Mouse (Mus musculus) kidney, postnatal 4 days (tissue): Measurements from ENCODE around the gene Gm42791.

Source experiments
- DNase-seq, 2 experiments: peaks; one replicate each; pipeline ENCODE4 v3.0.0; 2021; ENCODE audit warnings: mixed read lengths in 2 of 2

The Gm42791 gene

DNA sequence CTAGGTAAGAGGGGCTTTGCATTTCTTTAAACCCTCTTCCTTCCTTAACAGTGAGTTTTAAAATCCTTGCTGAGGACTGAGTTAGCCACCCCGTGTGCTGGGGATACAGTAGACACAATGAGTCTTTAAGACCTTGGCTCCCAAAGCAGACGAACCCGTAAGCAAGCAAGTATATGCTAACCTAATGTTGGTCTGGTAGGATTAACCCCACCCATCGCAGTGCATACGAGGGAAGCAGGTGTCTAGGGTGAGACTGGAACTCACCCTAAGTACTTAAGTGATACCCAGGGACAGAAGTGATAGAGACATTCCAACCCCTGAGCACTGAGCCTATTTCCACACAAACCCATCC, 12.3 kb upstream of the Gm42791 start:
- no peak for DNase-seq

DNA sequence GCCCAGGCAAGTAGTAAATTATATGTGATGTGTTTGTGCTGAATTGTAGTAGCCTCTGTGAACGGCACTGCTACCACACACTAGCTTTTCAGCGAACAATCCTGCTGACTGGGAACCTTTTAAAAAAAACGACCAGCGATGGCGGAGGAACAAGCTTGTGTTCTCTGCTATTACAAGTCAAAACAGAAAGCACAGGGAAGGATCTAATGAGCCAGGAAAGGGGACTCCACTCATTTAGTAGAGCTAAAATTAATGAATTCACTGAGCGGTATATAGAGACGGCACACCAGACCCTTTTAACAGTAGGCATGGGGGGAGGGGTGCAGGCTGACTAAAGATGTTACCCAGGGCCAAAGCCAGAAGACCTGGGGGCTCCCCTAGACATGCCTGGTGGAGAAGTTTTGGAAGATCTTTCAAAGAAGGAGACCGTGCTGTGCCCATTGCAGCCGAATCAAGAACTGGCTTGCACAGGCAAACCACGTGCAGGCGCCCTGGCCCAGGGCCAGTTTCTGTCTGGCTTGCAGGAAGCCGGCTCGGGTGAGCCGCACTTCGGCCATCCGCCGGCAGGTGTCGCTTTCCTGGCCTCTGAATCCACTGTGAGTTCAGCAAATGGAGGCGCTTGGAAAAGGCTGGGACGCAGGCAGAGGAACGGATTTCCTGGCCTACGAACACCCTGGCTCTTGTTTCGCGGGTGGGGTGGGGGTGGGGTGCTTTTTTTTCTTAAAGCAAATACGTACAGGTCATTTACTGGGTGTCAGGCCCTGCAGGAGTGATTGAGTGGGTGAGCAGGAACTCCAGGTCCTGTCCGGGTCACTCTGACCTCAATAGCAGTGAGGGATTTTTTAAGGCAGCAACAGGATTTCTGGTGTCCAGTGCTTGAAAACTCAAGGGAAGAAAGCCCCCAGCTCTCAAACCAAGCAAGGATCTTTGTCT, 11.7 kb upstream of the Gm42791 start:
- peak; percentile 100 for DNase-seq

DNA sequence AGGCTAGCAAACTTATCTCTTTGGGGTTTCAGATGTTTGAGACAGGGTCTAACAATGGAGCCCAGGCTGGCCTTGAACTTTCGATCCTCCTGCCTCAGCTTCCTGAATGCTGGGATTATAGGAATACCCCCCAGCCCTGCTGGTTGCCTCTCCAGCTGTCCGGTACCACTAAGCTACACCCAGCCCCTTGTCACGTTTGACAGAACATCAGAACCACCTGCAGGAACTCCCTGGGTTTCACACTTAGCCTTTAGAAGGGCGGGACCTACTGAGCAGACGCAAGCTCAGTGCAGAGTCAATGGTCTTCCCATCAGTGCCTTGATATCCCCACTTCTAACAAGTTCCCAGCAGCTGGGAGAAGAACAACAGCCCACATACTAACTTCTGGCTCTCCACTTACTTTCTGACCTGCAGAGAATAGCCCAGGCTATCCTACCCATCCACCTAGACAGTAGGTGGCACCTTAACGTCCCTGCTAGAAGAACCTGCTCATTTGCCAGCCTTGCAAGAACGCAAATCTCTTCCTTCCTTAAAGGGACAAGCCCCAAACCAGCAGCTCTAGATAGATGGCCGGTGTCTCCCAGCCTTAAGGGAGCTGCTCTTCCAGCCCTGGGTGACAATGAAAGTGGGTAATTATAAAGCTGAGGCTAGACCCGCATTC, 10.9 kb upstream of the Gm42791 start:
- DNase-seq = no peak

DNA sequence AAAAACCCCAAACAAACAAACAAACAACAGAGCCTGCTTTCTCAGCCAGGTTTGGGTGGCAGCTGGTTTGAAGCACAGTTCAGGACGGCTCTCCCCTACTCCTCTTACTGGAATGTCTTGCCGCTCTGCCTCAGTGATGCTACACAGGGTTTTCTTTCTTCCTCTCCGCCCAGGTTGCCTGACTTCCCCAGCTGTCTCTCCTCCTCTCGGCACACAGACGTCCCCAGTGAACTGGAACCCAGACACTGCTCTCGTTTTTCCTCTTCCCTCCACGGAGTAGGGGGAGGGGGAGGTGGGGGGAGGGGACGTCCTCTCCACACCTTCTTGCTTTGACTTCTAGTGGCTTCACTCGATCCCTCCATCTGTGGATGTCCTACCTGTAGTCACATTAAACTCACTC, 10.1 kb upstream of the Gm42791 start:
- peak; percentile 31 to 37 for DNase-seq

DNA sequence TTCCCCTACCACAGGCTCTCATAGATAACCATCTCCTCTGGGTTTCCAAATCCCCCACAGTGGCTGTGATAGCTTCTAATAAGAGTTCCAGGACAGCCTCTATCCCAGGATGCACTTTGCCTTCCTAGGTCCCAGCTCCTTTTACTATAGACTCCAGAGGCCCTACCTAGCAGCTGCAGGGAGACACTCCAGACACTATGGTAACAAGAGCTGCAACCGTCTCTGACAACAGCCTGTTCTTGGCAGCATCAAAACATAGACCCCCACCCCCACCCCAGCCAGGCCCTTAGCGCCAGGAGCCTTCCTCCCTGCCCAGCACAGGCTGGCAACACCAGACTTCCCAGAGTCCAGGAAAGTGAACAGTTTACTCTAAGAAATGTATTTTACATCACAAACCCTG, 8.2 kb upstream of the Gm42791 start:
- DNase-seq = no peak

DNA sequence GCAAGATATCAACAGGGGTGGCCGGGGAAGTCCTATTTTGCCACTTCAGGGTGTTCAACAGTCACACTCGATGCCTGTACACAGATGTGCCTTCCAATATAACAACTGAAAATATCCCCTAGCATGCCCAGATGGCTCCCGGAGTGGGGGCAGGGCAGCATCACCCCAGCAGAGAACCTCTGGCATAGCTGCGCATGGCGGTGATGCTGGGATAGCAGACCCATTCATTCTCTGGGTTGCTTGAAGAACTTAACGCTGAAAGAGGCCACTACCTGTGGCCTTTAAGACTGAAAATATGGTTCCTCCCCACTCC, 7.8 kb upstream of the Gm42791 start:
- peak; percentile 53 to 71 for DNase-seq

DNA sequence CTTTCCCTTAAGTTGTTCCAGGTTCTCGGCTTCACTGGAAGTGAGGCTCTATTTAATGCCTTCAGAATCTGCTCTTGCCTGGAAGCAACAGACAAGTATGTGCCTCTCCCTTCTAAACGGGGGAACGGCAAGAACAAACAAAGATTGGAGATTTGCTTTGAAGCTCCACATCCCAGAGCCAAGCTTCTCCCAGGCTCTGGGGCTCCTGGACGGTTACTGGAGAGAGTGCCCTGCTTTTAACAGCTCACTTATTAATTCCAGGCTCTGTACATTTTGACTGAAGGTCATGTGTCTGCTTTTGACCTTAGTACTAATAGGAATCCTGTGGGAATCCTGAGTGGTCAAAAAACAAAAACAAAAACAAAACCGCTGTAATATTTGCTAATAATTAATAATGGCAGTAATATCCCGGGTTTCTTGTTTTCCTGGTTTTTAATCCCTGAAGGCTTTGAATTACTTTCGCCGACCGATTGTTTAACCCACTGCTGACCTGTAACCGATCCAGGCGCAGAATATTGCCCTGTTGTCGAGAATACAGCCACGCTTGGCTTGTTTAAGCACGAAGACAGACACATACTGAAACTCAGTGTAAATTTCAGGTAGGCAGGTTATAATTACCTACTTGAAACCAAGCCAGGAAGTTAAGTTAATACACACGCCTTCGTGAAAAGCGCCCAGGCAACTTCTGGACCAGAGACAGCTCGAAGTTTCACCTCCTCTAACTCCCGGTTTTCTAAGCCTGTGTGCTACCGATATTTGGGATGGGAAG, 7.3 kb upstream of the Gm42791 start:
- peak; percentile 27 to 45 for DNase-seq

DNA sequence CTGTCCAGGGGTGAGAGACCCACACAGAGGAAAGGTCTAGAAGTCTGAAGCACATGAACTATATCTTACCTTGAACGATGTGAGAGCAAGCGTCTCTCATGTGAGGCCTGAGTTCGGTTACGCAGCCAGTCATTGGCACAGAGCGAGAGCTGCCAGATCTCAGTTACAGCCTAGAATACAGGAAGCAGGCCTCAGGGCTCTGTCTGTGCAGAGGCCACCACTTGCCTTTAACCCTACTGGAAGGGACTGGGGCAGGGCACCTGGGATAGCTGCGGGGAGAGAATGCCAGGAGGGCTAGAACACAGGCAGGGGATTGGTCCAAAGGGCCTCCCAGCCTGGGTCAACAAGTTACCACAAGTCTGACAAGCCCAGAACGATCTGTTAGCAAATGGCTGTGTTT, 4.9 kb upstream of the Gm42791 start:
- DNase-seq = no peak

DNA sequence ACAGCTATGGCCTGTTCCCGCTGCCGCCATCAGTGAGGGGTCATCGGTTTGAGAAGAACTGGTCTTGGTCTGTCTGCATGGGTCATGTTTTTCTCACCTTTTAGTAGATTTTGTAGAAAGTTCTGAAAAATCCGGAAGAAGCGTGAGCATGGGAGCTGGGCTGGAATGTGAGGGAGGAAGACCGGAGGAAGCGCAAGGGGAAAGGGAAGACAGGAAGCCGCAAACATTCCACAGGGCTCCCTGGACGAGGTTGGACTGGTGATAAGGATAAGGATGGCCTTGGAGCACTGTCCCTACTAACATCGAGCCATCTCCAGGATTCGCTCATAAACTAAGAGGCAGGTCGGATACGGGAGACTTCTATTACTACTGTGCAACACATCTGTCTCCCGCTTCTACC, 3.6 kb upstream of the Gm42791 start:
- DNase-seq = no peak

DNA sequence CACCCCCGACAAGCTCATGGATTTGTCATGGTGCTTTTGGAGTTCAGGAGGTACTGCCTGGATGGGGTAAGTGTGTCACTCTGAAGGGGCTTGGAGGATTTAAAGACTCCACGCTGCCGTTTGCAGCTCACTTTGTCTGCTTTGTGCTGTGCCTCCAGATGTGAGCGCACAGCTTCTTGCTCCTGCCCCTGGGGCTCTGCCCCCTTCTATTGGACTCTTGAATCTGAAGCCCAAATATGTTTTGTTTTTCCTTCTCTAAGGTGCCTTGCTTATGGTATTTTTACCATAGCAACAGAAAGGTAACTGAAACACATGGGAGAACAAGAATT, 1.7 kb upstream of the Gm42791 start:
- no peak for DNase-seq

DNA sequence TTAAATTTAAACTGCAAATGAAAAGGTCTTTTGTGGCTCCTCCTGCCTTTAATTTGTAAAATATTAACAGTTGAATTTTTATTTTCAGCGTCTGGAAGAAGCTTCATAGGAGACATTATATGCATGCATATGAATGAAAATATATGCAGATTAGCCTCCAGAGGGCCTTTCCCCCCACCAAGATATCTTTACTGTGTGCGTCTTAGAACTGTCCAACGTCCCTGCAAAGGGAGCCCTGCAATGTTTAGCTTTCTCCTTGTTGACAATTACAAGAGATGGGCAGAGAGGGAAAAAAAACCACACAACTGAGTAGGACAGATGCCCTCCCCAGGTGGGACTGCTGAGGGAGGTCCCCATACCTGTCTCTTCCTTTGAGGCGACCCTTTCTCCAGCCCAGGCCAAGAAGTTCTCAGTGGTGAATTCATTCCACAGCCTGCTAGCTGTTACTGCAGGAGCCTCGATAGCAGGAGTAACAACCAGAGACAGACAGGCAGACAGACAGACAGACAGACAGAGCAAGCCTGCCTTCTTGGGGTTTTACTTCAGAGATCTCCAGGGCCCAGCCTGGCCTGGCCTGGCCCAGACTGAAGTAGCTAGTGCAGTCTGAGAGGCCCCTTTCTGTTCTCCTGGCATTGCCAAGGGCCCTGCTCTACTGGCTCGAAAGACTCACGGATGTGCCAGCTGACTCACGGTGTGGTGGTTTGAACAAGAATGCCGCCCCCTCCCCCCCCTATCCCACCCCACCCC, 1.2 kb upstream of the Gm42791 start:
- peak in 1 of 2 experiments; percentile 36 for DNase-seq

DNA sequence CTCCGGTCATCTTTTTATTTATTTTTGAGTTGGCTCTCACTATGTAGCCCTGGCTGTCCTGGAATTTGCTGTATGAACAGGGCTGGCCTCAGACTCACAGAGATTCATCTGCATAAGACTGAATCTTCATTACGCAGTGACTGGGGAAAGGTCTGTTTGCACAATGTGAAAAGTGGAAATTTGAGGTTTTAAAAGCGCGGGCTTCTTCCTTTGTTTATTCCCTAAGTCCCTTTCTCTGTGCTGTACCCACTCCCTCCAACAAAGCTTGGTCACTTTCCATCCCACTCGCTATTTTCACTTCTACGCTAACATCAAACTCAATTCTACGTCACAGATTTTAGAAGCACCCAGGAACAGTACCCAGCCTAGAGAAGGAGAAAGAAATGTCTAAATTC, 639 bp downstream of the Gm42791 start:
- DNase-seq = no peak

DNA sequence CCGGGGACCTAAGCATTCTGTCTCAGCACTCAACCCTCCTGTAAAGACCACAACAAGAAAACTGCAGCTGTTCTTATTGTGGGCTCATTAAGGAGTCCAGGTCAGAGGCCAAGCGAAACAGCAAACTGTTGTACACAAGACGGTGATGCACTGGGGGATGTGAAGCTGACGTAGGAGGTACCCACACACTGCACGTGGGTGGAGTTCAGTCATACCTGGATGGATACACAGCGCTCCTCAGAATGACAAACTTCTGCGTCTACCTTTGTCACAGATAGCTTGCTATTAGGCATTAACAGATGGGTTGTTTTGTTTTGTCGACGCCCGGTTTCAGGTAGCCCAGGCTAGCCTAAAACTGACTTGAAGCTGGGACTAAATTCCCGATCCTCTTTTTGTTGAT, 2.3 kb downstream of the Gm42791 start:
- DNase-seq = no peak

DNA sequence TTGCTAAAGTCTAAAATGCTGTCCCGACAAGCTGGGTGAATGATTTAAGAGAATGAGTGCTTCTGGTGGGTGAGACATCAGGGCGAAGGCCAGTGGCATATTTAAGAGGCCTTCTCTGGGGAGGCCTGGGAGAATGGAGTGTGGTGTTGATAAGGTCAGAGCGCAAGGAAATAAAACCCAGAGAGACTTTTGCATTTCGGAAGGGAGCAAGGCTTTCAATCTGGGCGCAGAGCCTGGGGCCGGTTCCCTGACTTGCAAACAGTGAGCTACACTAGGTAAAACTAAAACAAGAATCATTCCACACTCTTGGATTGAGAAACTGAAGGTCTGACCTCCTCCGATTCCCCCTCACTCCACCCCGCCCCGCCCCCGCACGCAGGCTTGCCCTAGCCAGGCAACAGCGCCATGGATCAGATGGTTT, 4.0 kb downstream of the Gm42791 start:
- peak; percentile 78 to 84 for DNase-seq

DNA sequence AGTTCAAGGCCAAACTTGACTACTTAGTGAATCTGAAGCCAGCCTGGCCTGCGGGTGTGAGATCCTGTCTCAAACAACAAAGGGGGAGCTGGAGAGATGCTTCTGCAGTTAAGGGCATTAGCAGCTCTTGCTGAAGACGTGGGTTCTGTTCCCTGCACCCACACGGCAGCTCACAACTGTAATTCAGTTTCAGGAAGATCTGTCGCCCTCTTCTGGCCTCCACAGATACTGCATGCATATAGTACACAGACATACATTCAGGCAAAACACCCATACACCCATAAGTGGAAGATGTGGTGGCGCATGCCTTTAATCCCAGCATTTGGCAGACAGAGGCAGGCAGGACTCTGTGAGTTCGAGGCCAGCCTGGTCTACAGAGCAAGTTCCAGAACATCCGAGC, 5.5 kb downstream of the Gm42791 start:
- DNase-seq = peak in 1 of 2 experiments; percentile 38

DNA sequence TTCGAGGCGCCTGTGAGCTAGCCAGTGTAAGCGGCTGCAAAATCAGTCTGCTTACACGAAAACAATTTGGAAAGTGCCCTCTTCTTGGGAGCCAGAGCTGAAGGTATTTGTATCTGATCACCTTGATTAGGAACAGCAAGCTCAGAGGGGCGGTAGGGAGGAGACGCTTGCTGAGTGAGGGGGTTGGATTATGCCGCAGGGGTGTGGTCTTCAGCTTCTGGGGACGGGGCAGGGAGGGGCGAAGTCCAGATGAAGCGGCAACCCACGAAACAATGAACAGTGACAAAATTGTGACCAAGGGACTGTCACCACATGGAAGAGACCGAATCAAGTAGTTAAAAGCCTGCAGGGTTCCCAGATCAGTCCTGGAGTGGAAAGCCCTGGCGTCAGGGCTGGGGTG, 10.0 kb downstream of the Gm42791 start:
- no peak for DNase-seq

DNA sequence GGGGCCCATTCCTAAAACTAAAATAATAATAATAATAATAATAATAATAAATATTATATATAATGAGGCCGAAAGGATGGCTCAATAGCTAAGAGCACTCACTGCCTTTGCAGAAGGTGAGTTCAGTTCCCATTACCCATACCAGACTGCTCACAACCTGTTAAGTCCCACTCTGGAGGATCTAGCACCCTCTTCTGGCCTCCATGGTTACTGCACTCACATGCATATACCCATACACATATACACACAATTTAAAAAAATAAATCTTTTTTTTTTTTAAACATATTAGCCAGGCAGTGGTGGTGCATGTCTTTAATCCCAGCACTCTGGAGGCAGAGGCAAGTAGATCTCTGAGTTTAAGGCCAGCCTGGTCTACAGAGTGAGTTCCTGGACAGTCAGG, 11.3 kb downstream of the Gm42791 start:
- no peak for DNase-seq

DNA sequence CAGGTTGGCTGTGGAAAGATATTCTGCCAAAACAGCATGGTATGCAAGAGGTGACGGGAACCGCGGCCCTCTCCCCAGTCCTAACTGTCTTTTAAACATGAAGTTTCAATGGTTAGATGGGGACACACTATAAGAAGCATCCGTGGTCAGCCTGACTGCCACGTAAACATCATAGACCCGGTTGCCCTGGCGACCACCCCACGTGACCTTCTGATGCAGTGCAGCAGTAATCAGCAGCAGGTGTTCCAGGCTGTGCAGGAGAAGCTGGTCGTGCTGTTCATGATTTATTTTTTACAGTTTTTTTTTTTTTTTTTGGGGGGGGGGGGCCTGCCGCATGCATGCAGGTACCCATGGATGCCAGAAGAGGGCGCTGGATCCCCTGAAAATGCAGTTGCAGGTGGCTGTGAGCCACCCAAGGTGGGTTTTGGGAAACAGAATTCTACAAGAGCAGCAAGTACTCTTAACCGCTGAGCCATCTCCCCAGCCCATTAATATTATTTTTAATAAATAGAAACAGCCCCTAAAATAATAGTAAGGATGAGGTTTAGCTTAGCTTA, 11.8 kb downstream of the Gm42791 start:
- DNase-seq = no peak

DNA sequence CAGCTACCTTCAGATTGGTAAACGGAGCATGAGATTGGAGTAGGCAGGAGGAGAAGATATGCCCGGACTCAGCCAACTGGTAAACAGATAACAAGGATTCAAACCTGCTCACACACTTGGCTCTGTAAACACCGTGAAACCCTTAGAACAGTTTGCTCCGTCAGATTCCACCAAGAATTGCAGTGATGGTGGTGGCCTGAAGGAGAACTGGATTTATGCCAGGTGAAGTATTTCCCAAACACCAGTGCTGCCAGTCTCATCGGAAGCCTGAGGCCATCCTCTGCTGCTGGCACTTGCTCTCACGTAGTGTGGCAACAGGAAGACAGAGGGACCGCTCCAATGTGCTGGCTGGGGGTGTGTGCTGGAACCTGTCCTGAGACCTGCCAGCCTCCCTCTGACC, 12.6 kb downstream of the Gm42791 start:
- no peak for DNase-seq

DNA sequence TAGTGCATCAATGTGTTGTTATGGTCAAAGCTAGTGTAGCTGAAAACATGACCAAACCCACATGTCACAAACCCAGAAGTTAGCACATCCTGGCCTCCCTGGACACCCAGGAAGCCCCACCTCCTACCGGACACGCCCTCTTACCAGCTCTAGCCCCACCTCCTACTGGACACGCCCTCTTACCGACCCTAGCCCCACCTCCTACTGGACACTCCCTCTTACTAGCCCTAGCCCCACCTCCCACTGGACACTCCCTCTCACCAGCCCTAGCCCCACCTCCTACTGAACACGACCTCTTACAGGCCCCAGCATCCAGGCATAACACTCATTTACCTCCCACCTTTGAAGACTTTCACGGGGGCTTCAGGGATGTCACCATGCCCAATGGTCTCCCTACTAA, 14.3 kb downstream of the Gm42791 start:
- DNase-seq = peak in 1 of 2 experiments; percentile 55

DNA sequence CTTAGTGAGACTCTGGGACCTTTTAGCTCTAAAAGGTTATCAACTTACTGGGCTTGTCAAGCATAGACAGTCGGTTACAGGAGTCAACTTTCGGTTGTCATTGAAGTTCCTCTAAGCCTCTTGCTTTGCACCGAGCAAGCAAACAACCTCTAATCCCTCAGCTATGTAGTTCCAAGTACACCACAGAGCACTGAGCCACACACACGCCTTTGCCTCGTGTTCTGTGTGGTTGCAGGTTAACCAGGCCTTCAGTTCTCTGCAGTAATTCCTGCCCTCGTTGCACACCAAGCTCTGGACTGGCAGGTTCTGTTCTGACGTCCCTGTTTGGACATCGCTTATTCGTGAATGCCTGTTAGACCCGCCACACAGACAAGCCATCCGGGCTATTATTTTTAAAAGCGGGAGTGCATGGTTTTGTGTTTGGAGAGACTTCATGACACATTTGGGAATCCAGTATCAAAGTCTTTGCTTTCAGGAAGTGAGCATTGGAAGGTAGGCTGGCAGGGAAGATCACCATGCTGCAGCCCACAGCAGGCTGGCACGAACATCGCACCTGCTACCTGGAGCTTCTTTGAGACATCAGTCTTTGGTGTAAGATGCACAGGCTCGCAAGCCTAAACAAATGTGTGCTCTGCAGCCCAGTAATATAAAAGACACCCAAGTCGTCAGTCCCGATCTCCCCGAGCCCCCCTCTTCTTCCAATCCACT, 16.3 kb downstream of the Gm42791 start:
- DNase-seq = peak; percentile 45 to 69
